ENCODE assay signal across 9 mouse cellular contexts in the genomic region with DNA sequence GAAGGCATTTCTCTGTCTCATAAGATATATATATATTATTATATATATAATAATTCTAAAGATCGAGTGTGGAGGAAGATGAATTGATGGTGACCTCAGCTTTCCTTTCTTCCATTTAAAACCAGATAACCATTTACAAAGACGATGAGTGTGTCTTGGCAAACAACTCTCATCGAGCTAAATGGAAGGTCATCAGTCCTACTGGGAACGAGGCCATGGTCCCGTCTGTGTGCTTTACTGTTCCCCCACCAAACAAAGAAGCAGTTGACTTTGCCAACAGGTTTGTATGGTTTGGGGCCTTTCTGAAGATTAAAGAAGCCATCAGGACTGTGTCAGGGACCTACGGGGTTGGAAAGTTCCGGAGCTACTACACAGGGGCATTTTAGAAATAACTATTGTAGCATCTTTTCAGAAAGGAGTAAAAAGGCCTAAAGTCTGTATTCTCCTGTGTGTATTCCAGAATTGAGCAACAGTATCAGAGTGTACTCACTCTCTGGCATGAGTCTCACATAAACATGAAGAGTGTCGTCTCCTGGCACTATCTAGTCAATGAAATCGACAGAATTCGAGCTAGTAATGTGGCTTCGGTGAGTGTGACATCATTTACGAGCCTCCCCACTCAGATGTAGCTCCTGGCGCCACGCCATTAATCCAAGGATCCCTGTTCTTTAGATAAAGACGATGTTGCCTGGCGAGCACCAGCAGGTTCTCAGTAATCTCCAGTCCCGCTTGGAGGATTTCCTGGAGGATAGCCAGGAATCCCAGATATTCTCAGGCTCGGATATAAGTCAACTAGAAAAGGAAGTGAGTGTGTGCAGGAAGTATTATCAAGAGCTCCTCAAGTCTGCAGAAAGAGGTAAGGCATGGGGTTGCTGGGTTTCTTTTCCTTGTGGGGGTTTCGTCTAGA.
DNase-seq lines count a peak whose midpoint lies in the region; ATAC-seq and TF ChIP-seq lines count a peak whose summit lies in the region.
"Had no signal": no experiment of that assay in that cellular context is flagged by ENCODE, and none has a peak within 500 bp of the region (broad histone marks: within the 10 kb centered on the region; RNA-seq: fewer than 3 reads in every experiment).

No protein-coding gene starts in this region.

- TF ChIP-seq CTCF in kidney, adult 2 months (conservative IDR thresholded peaks at IDR 0.05; ENCODE audit: insufficient read depth, insufficient read length, low read depth, low read length), result no peak
- TF ChIP-seq CTCF in kidney, postnatal 0 days (IDR thresholded peaks at IDR 0.05; ENCODE audit: low read depth), result no peak

- H3K4me3 ChIP-seq in kidney, adult 2 months (ENCODE audit: insufficient read depth, low read depth, low read length), result no peak overlapping the region
- no peak overlapping the region for H3K4me3 ChIP-seq in kidney, embryonic 16.5 days (ENCODE audit: low read length)
- H3K4me3 ChIP-seq in kidney, postnatal 0 days (replicated peaks; ENCODE audit: low read depth, low read length), result no peak overlapping the region

- H3K4me2 ChIP-seq in kidney, embryonic 16.5 days (replicated peaks; ENCODE audit: low read depth, low read length), result no peak overlapping the region
- H3K4me2 ChIP-seq in kidney, postnatal 0 days (ENCODE audit: low read length), result no peak overlapping the region

- H3K9me3 ChIP-seq in kidney, embryonic 16.5 days (ENCODE audit: low read length), result no peaks in the 10 kb centered on the region
- H3K9me3 ChIP-seq in kidney, postnatal 0 days (replicated peaks; ENCODE audit: low read length), result no peaks in the 10 kb centered on the region

- H3K9ac ChIP-seq in kidney, embryonic 16.5 days (replicated peaks; ENCODE audit: low read length), result no peak overlapping the region
- H3K9ac ChIP-seq in kidney, postnatal 0 days (ENCODE audit: low read depth, low read length), result no peak overlapping the region

- no peak overlapping the region for H3K27ac ChIP-seq in kidney, adult 2 months (ENCODE audit: insufficient read depth, low read depth, low read length)
- H3K27ac ChIP-seq in kidney, embryonic 16.5 days (ENCODE audit: low read length), result no peak overlapping the region
- H3K27ac ChIP-seq in kidney, postnatal 0 days, result no peak overlapping the region
- H3K27ac ChIP-seq: macrophage had no signal

- H3K36me3 ChIP-seq in kidney, adult 2 months (ENCODE audit: control insufficient read depth, insufficient read depth, low read length), result peaks cover 18% of the 10 kb centered on the region
- H3K36me3 ChIP-seq in kidney, embryonic 16.5 days (ENCODE audit: insufficient read depth, low read length), result peaks cover 52% of the 10 kb centered on the region
- peaks cover 30% of the 10 kb centered on the region for H3K36me3 ChIP-seq in kidney, postnatal 0 days (ENCODE audit: insufficient read depth, low read length)

- H3K4me1 ChIP-seq in kidney, adult 2 months (ENCODE audit: control insufficient read depth, insufficient read depth, low read length), result no peaks in the 10 kb centered on the region
- no peaks in the 10 kb centered on the region for H3K4me1 ChIP-seq in kidney, embryonic 16.5 days (ENCODE audit: insufficient read depth, low read length)
- H3K4me1 ChIP-seq in kidney, postnatal 0 days (replicated peaks; ENCODE audit: insufficient read depth, low read length), result no peaks in the 10 kb centered on the region

- H3K27me3 ChIP-seq in kidney, adult 2 months (replicated peaks; ENCODE audit: control insufficient read depth, insufficient read depth, low read length), result no peaks in the 10 kb centered on the region
- no peaks in the 10 kb centered on the region for H3K27me3 ChIP-seq in kidney, embryonic 16.5 days (ENCODE audit: insufficient read depth, low read length)
- no peaks in the 10 kb centered on the region for H3K27me3 ChIP-seq in kidney, postnatal 0 days (ENCODE audit: insufficient read depth, low read length)

- peak; percentile 47 for DNase-seq in kidney, adult 2 months
- peak; percentile 50 to 56 for DNase-seq in adrenal gland, adult 18-20 months (ENCODE audit: low spot score in 2 of 2)
- peak; percentile 59 for DNase-seq in gastrocnemius, adult 18-20 months (ENCODE audit: low spot score)
- peak; percentile 53 for DNase-seq in kidney, postnatal 0 days (ENCODE audit: low spot score)
- DNase-seq in skeletal muscle tissue, adult 2 months (ENCODE audit: low read depth, low spot score), result peak; percentile 77
- no peak for DNase-seq in thymus, postnatal 36 days

- no peak for TF ChIP-seq POLR2A in kidney, adult 2 months (IDR thresholded peaks at IDR 0.05; ENCODE audit: low read depth, low read length)

- 56% methylated on average over 19 of the region's 19 CpGs for WGBS in kidney, adult 2 months
- WGBS in kidney, embryonic 16.5 days, result 70% methylated on average over 19 of the region's 19 CpGs
- WGBS in kidney, postnatal 0 days, result 64% methylated on average over 19 of the region's 19 CpGs

- ATAC-seq in kidney, embryonic 16.5 days (ENCODE audit: low FRiP score, low TSS enrichment), result no peak
- no peak for ATAC-seq in kidney, postnatal 0 days (replicated peaks; ENCODE audit: low FRiP score, low read depth)
- ATAC-seq in inflammation-experienced regulatory T-cells, adult 6 months, result no peak

Comparison
In these comparisons a context has a peak if more than half of its experiments do, and no peak if none do; other contexts are left out.
1. DNase-seq: peak in kidney, adult 2 months (single experiment), adrenal gland, adult 18-20 months (2 of 2), gastrocnemius, adult 18-20 months (single experiment), kidney, postnatal 0 days (single experiment) and skeletal muscle tissue, adult 2 months (single experiment); none in thymus, postnatal 36 days (0 of 2).